ENCODE assay signal across 12 mouse cellular contexts in genomic region chr1:35465081-35465480, GRCm38 (mm10).
DNase-seq lines count a peak whose midpoint lies in the region; ATAC-seq and TF ChIP-seq lines count a peak whose summit lies in the region.
"Had no signal": no experiment of that assay in that cellular context is flagged by ENCODE, and none has a peak within 500 bp of the region (broad histone marks: within the 10 kb centered on the region; RNA-seq: fewer than 3 reads in every experiment).

No protein-coding gene starts in this region.

- DNase-seq in cerebellum, adult 9-10 months: peak; percentile 2
- no peak for DNase-seq in cerebellum, adult 8-10 months
- no peak for DNase-seq in lung, postnatal 0 days (ENCODE audit: low spot score)
- no peak for DNase-seq in lung, adult 2 months
- DNase-seq in layer of hippocampus, adult 9-11 months: peak; percentile 12
- DNase-seq in splenic B cell, adult 2 months (ENCODE audit: low read depth, low spot score): peak; percentile 2

- no peak overlapping the region for H3K4me3 ChIP-seq in lung, postnatal 0 days (ENCODE audit: low read depth, low read length)
- H3K4me3 ChIP-seq in lung, adult 2 months (replicated peaks; ENCODE audit: extremely low read depth, low read depth, low read length): no peak overlapping the region
- H3K4me3 ChIP-seq: embryonic facial prominence, embryonic 15.5 days; hindbrain, embryonic 15.5 days; limb, embryonic 13.5 days; midbrain, embryonic 12.5 days had no signal

- no peak overlapping the region for H3K4me2 ChIP-seq in lung, postnatal 0 days (replicated peaks; ENCODE audit: low read depth, low read length)
- H3K4me2 ChIP-seq: embryonic facial prominence, embryonic 15.5 days; hindbrain, embryonic 15.5 days; limb, embryonic 13.5 days; midbrain, embryonic 12.5 days had no signal

- no peak for TF ChIP-seq EP300 in lung, postnatal 0 days (IDR thresholded peaks at IDR 0.05)

- WGBS in lung, postnatal 0 days: 50% methylated on average over 3 of the region's 3 CpGs
- WGBS in lung, adult 2 months: 57% methylated on average over 3 of the region's 3 CpGs

- no peak for ATAC-seq in lung, postnatal 0 days
- ATAC-seq in megakaryocyte-erythroid progenitor cell, adult 5-6 weeks (replicated peaks; ENCODE audit: low FRiP score, low TSS enrichment, poor library complexity, severe bottlenecking): no peak
- ATAC-seq in megakaryocyte progenitor cell, adult 5-6 weeks (replicated peaks; ENCODE audit: poor library complexity): no peak

- peak; percentile 40 for TF ChIP-seq CTCF in lung, postnatal 0 days (IDR thresholded peaks at IDR 0.05)
- TF ChIP-seq CTCF in lung, adult 2 months (IDR thresholded peaks at IDR 0.05; ENCODE audit: insufficient read depth, low read length): no peak

- no peak overlapping the region for H3K27ac ChIP-seq in lung, postnatal 0 days (ENCODE audit: low read length)
- H3K27ac ChIP-seq: embryonic facial prominence, embryonic 15.5 days; hindbrain, embryonic 15.5 days; limb, embryonic 13.5 days; midbrain, embryonic 12.5 days had no signal

- no peak overlapping the region for H3K9ac ChIP-seq in lung, postnatal 0 days (replicated peaks; ENCODE audit: low read depth)
- H3K9ac ChIP-seq: embryonic facial prominence, embryonic 15.5 days; hindbrain, embryonic 15.5 days; limb, embryonic 13.5 days; midbrain, embryonic 12.5 days had no signal

- no peaks in the 10 kb centered on the region for H3K36me3 ChIP-seq in lung, postnatal 0 days (ENCODE audit: insufficient read depth, low read length)
- H3K36me3 ChIP-seq in splenic B cell, adult 2 months (ENCODE audit: control insufficient read depth, insufficient read depth, low read length, poor library complexity, severe bottlenecking): no peaks in the 10 kb centered on the region
- H3K36me3 ChIP-seq: embryonic facial prominence, embryonic 15.5 days; hindbrain, embryonic 15.5 days; limb, embryonic 13.5 days; midbrain, embryonic 12.5 days had no signal

- TF ChIP-seq POLR2A in lung, adult 2 months (IDR thresholded peaks at IDR 0.05; ENCODE audit: borderline replicate concordance, extremely low read depth, low read depth, low read length): no peak

- no peaks in the 10 kb centered on the region for H3K4me1 ChIP-seq in lung, postnatal 0 days (ENCODE audit: insufficient read depth, low read depth, low read length)
- H3K4me1 ChIP-seq in lung, adult 2 months (ENCODE audit: control insufficient read depth, insufficient read depth, low read length): no peaks in the 10 kb centered on the region
- H3K4me1 ChIP-seq: embryonic facial prominence, embryonic 15.5 days; hindbrain, embryonic 15.5 days; limb, embryonic 13.5 days had no signal

- no peaks in the 10 kb centered on the region for H3K9me3 ChIP-seq in lung, postnatal 0 days (ENCODE audit: low read length)
- H3K9me3 ChIP-seq: embryonic facial prominence, embryonic 15.5 days; hindbrain, embryonic 15.5 days; limb, embryonic 13.5 days; midbrain, embryonic 12.5 days had no signal

- H3K27me3 ChIP-seq in lung, postnatal 0 days (replicated peaks; ENCODE audit: insufficient read depth, low read length): no peaks in the 10 kb centered on the region
- no peaks in the 10 kb centered on the region for H3K27me3 ChIP-seq in splenic B cell, adult 2 months (ENCODE audit: control insufficient read depth, insufficient read depth, low read length, poor library complexity, severe bottlenecking)
- H3K27me3 ChIP-seq: embryonic facial prominence, embryonic 15.5 days; hindbrain, embryonic 15.5 days; limb, embryonic 13.5 days; midbrain, embryonic 12.5 days had no signal

Comparison
In these comparisons a context has a peak if more than half of its experiments do, and no peak if none do; other contexts are left out.
1. DNase-seq: peak in cerebellum, adult 9-10 months (single experiment), layer of hippocampus, adult 9-11 months (single experiment) and splenic B cell, adult 2 months (single experiment); none in cerebellum, adult 8-10 months (single experiment), lung, postnatal 0 days (single experiment) and lung, adult 2 months (single experiment).